Mouse (Mus musculus) layer of hippocampus, postnatal 36 days (tissue): ENCODE measurements around the gene Exoc7. TPM values are rescaled to one million over a fixed set of nuclear protein-coding genes. Genes with fewer than 3 reads are reported as not detected.

Experiments used
- total RNA-seq, 2 experiments: library from RNA; stranded (reverse); gene quantifications; 2 replicates each; pipeline ENCODE4 v1.2.3; 2021

Gene Exoc7
- total RNA-seq, 2 experiments from 2014 or later, result 77.1 to 80.9 TPM

Other genes starting within 250 kb of the Exoc7 start
- 1 to 10 TPM; 1.9 to 2.4 TPM for gene Unc13d, start 229.3 kb downstream of the Exoc7 start, total RNA-seq
- gene Wbp2, start 220.2 kb downstream of the Exoc7 start, total RNA-seq, result 100 to 1,000 TPM; 402 to 404 TPM
- gene Trim47, start 180.0 kb downstream of the Exoc7 start, total RNA-seq, result 1 to 10 TPM; 4.4 to 4.6 TPM
- gene Trim65, start 176.1 kb downstream of the Exoc7 start, total RNA-seq, result 1 to 10 TPM; 7.1 to 8.0 TPM
- gene Mrpl38, start 168.4 kb downstream of the Exoc7 start, total RNA-seq, result 10 to 100 TPM; 55.1 to 58.2 TPM
- gene Fbf1, start 139.1 kb downstream of the Exoc7 start, total RNA-seq, result 10 to 100 TPM; 80.9 to 95.6 TPM
- gene Ten1, start 108.4 kb downstream of the Exoc7 start, total RNA-seq, result 10 to 100 TPM; 36.1 to 45.4 TPM
- 100 to 1,000 TPM; 119 to 126 TPM for gene Acox1, start 108.2 kb downstream of the Exoc7 start, total RNA-seq
- gene Evpl, start 69.2 kb downstream of the Exoc7 start, total RNA-seq, result under 1 TPM; 0.25 to 0.85 TPM
- gene Srp68, start 33.0 kb downstream of the Exoc7 start, total RNA-seq, result 10 to 100 TPM; 60.7 to 66.0 TPM
- not detected for gene Galr2, start 26.3 kb downstream of the Exoc7 start, total RNA-seq
- gene Foxj1, start 28.2 kb upstream of the Exoc7 start, total RNA-seq, result 1 to 10 TPM; 4.3 to 5.8 TPM
- gene Rnf157, start 105.8 kb upstream of the Exoc7 start, total RNA-seq, result 100 to 1,000 TPM; 212 to 247 TPM
- gene Ubald2, start 126.9 kb upstream of the Exoc7 start, total RNA-seq, result 10 to 100 TPM; 37.4 to 38.0 TPM
- not detected for gene Qrich2, start 159.0 kb upstream of the Exoc7 start, total RNA-seq
- gene Prpsap1, start 187.0 kb upstream of the Exoc7 start, total RNA-seq, result 10 to 100 TPM; 93.0 to 93.3 TPM
- 1 to 10 TPM; 1.3 to 2.4 TPM for gene Sphk1, start 223.7 kb upstream of the Exoc7 start, total RNA-seq